Mouse (Mus musculus) kidney, postnatal 0 days (tissue): ENCODE results near the gene Stat5b. TPM values are rescaled to one million over a fixed set of nuclear protein-coding genes. Genes with fewer than 3 reads are reported as not detected.

Experiments
- ATAC-seq: fragments of 200-750 bp; cut with Nextera tagmentation; replicated peaks from 2 replicates; pipeline ENCODE4 v1.8.0; 2017; ENCODE audit warnings: low read depth, moderate number of reproducible peaks, moderate TSS enrichment, moderate library complexity; ENCODE audit not compliant: low FRiP score
- DNase-seq: peaks from one replicate; pipeline ENCODE4 v3.0.0-alpha.2; 2016; ENCODE audit warnings: low spot score
- H3K27ac ChIP-seq: fragments of 300-500 bp; sonication (generic); 2 replicates; pipeline ENCODE4 v1.5.1; 2014; ENCODE audit warnings: mild to moderate bottlenecking
- H3K27me3 ChIP-seq: fragments of 300-500 bp; sonication (generic); 2 replicates; pipeline ENCODE4 v1.6.1; 2014; ENCODE audit warnings: low read length, mixed read lengths; ENCODE audit not compliant: insufficient read depth
- H3K36me3 ChIP-seq: fragments of 300-500 bp; sonication (generic); 2 replicates; pipeline ENCODE4 v1.6.1; 2014; ENCODE audit warnings: low read length, mixed read lengths; ENCODE audit not compliant: insufficient read depth
- H3K4me1 ChIP-seq: fragments of 300-500 bp; sonication (generic); replicated peaks from 2 replicates; pipeline ENCODE4 v1.6.1; 2014; ENCODE audit warnings: antibody characterized with exemption, low read length, mixed read lengths; ENCODE audit not compliant: insufficient read depth
- H3K4me2 ChIP-seq: fragments of 300-500 bp; sonication (generic); 2 replicates; pipeline ENCODE4 v1.6.1; 2014; ENCODE audit warnings: mild to moderate bottlenecking, low read length, moderate library complexity, mixed read lengths
- H3K4me3 ChIP-seq: fragments of 300-500 bp; sonication (generic); replicated peaks from 2 replicates; pipeline ENCODE4 v1.5.1; 2014; ENCODE audit warnings: low read depth, low read length
- H3K9ac ChIP-seq: fragments of 300-500 bp; sonication (generic); 2 replicates; pipeline ENCODE4 v1.6.1; 2014; ENCODE audit warnings: low read depth, low read length
- H3K9me3 ChIP-seq: fragments of 300-500 bp; sonication (generic); replicated peaks from 2 replicates; pipeline ENCODE4 v1.6.1; 2016; ENCODE audit warnings: low read length, inconsistent platforms, mixed read lengths
- CTCF ChIP-seq: IDR thresholded peaks from 2 replicates; pipeline ENCODE4 v1.5.1; 2016; ENCODE audit warnings: antibody characterized with exemption, low read depth, mild to moderate bottlenecking, moderate library complexity
- WGBS: fragments of 180-500 bp; shearing (Covaris S2); extraction: QIAGEN DNeasy Blood & Tissue Kit; methylation state at CpG from one replicate; pipeline ENCODE4 v1.1.7; 2014; 5-methylcytosine and 5-hydroxymethylcytosine counted together
- polyA plus RNA-seq: library from polyadenylated mRNA; unstranded; fragments of >200 nt; fragmentation: Nextera tagmentation; extraction: Ambion mirVana; gene quantifications from 2 replicates; pipeline ENCODE4 v1.2.1, GENCODE M21; 2015

Gene Stat5b
- polyA plus RNA-seq, 1 experiment from 2014 or later, result 14.4 TPM

DNA sequence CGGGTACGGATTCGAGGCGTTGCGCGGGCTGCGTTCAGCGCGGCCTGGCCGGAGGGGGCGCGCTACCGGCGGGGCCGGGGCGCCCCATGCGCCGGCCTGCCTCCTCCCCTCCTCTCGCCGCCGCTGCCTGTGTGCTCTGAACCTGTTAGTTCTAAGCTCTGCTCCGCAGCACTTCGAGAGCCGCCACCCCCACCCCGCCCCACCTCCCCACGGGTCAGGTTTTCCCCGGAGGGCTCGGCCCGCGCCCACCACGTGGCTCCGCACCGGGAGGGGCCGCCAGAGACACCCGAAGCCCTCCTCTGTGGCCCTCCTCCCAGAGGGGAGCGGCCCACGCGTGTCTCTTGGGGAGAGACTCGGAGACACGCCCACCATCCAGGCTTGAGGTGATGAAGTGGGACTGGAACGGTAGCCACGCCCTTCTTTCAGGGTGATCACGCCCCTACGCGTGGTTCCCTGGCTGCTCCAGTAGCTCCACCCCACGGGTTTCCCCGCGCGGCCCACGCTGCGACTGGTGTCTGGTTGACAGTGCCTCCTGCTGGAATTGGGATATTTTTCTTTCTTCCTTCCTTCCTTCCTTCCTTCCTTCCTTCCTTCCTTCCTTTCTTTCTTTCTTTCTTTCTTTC lies 90.8 kb downstream of the Stat5b start, which contains the start of gene Kcnh4:
Gene Kcnh4 (minus strand): TSS at position 332 of the 623 bp plus-strand sequence.
- ATAC-seq, result no peak; the same call in 1 of the 2 replicates
- 2% methylated on average over 40 of the region's 51 CpGs for WGBS
- peak within 1 kb of the TSS; percentile 48 for H3K4me2 ChIP-seq

DNA sequence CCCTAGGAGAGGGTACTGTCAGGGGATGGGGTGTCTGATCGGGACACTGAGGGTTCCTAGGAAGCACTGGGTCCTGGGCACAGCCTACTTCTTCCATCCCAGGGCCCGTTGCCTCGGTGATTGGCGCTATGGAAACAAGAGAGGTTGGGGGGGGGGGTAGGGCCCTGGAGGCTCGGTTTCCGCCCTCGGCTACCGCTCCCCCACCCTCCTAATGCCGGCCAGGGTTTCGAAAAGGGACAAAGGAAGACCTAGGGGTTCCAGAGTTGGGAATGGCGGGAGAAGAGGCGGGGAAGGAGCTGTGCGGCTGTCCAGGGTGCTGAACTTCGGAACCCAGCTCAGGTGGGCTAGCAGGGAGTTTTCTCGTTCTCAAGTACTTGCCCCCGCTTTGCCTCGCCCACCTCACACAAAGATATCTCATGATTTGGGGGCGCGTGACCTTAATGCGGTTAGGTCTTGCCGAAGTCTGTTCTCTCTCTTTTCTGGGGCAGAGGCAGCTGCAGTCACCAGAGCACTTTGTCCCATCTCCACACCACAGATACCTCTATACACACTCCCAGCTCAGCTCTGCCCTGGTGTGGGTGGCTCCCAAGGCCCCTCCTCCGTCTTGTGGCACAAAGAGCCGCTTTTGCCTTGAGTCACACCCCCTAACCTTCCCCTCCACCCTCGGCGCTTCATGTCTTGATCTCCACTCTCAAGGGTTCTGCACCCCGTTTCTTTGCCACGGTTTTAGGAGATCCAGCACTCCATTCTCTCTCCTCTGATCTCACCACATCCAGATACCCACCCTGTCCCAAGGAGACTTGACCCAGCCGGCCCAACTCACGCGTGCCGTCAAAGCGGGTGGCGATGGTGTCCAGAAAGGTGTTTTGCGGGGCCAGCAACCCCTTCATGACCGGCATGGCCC lies 91.6 kb downstream of the Stat5b start:
- peaks cover 7% of the 10 kb centered on the region; the same call in 1 of the 2 replicates for H3K4me1 ChIP-seq
- ATAC-seq, result no peak
- no peak for TF ChIP-seq CTCF
- peak overlapping the region; percentile 15 for H3K4me3 ChIP-seq
- no peaks in the 10 kb centered on the region for H3K9me3 ChIP-seq
- no peak overlapping the region for H3K9ac ChIP-seq
- no peaks in the 10 kb centered on the region for H3K36me3 ChIP-seq
- H3K27me3 ChIP-seq, result peaks cover 8% of the 10 kb centered on the region
- WGBS, result 2% methylated on average over 35 of the region's 35 CpGs
- no peak overlapping the region for H3K27ac ChIP-seq
- DNase-seq, result peak; percentile 77
- peak overlapping the region; percentile 48 for H3K4me2 ChIP-seq

More for the DNA sequence above, 90.8 kb downstream of the Stat5b start, which contains the start of gene Kcnh4:
- H3K4me3 ChIP-seq, result peak within 1 kb of the TSS; percentile 15
- H3K27me3 ChIP-seq, result peaks cover 8% of the 10 kb centered on the region
- no peaks in the 10 kb centered on the region for H3K36me3 ChIP-seq
- no peak within 1 kb of the TSS for H3K9ac ChIP-seq
- peak; percentile 18; the same call in 1 of the 2 replicates for TF ChIP-seq CTCF
- DNase-seq, result peak; percentile 37
- H3K27ac ChIP-seq, result no peak within 1 kb of the TSS
- peaks cover 7% of the 10 kb centered on the region; the same call in 1 of the 2 replicates for H3K4me1 ChIP-seq
- H3K9me3 ChIP-seq, result no peaks in the 10 kb centered on the region

DNA sequence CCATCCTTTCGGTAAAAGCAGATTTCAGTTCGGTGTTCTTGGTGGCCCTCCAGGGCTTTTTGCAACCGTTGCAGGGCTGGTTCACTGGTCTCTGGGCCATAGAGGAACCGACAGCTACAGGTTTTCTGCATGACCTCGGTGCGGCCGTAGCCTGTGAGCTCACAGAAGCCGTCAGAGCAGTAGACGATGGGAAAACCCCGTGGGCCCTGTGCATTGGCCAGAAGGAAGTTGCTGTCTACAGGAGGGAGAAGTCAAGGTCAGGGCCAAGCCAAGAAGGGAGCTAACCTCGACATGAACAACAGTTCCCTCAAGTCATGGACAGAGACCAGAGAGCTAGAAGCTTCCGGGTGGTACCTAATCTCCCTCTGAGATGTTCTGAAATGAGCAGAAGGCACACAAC lies 93.0 kb downstream of the Stat5b start:
- H3K36me3 ChIP-seq, result no peaks in the 10 kb centered on the region
- H3K27me3 ChIP-seq, result peaks cover 8% of the 10 kb centered on the region
- peaks cover 7% of the 10 kb centered on the region; the same call in 1 of the 2 replicates for H3K4me1 ChIP-seq
- H3K4me3 ChIP-seq, result no peak overlapping the region
- no peak overlapping the region for H3K9ac ChIP-seq
- no peaks in the 10 kb centered on the region for H3K9me3 ChIP-seq
- no peak for TF ChIP-seq CTCF
- H3K4me2 ChIP-seq, result no peak overlapping the region
- no peak overlapping the region for H3K27ac ChIP-seq
- 87% methylated on average over 12 of the region's 12 CpGs for WGBS
- DNase-seq (no peak), ATAC-seq (no peak)

DNA sequence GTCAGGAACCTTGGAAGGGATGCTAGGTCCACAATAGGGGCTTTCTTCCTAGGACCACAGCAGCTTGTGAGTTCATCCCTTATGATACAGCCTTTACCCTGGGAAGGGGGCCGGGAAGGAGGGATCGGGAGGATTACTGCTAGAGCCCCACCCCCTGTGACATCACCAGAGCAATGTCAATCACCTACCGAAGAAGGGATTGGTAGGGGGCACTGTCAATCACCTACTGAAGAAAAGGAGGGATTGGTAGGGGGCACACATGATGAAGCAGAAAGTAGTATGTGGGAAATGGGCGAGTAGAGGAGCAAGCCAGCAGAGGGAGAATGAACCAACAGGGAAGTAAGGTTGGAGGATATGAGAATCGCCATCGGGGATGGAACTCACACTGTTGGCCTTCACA lies 94.0 kb downstream of the Stat5b start:
- Histone ChIP-seq H3K4me1 (peaks cover 7% of the 10 kb centered on the region; the same call in 1 of the 2 replicates), H3K27ac (no peak overlapping the region), H3K9ac (no peak overlapping the region), H3K27me3 (peaks cover 8% of the 10 kb centered on the region), H3K36me3 (no peaks in the 10 kb centered on the region), H3K4me2 (no peak overlapping the region), H3K9me3 (no peaks in the 10 kb centered on the region), H3K4me3 (no peak overlapping the region)
- WGBS, result 67% methylated on average over 6 of the region's 6 CpGs
- TF ChIP-seq CTCF, result no peak
- DNase-seq (no peak), ATAC-seq (no peak)

DNA sequence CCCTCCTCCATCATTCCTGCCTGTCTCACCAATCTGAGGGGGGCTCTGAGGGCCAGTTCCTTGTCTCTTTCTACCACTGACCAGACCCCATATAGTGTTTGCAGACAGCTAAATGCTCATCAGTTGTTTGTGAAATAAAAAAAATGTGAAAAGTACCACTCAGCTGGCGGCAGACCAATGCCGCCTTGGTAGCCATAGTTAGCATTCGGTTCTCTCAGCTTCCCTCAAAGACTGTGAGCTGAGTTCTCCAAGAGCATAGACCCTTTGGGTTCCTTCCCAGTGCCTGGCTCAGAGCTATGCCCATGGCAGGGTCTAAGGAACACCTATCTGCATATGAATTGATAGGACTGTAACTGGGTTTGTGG lies 95.8 kb downstream of the Stat5b start:
- H3K36me3 ChIP-seq, result no peaks in the 10 kb centered on the region
- peaks cover 7% of the 10 kb centered on the region for H3K27me3 ChIP-seq
- DNase-seq (no peak), ATAC-seq (no peak)
- peaks cover 4% of the 10 kb centered on the region; the same call in 1 of the 2 replicates for H3K4me1 ChIP-seq
- no peak overlapping the region for H3K27ac ChIP-seq
- 93% methylated on average over 3 of the region's 3 CpGs for WGBS
- H3K4me2 ChIP-seq, result no peak overlapping the region
- no peak for TF ChIP-seq CTCF
- no peak overlapping the region for H3K4me3 ChIP-seq
- no peak overlapping the region for H3K9ac ChIP-seq
- no peaks in the 10 kb centered on the region for H3K9me3 ChIP-seq

DNA sequence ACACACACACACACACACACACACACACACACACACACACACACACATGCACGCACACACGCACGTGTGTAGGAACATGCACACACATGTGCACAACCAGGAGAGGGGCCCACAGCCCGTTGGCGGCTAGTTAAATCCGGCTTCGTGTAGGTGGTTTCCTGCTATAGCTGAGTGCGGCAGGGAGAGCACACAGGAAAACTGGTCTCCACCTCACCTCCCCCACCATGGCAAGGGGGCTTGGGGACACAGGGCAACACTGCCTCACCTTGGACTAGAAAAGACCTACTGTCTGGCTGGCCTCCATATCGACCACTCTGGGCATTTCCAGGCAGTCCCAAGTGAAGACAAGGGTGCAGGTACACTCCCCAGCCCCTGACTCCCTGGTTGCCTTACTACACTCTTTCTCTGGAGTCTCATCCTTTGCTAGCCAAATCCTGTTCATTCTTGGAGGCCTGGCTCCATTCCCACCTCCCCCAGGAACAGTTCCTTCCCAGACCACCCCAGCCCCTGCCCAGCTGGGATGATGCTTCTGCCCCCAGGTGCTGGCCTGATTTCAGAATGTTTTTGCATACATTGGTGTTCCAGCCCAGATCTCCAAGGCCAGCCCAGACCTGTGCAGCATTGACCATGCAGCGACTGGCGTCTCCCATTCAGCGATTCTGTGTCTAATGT lies 96.4 kb downstream of the Stat5b start:
- Histone ChIP-seq H3K27me3 (0 out of 2 replicates have a peak, but pooled peaks cover 2% of the 10 kb centered on the region), H3K36me3 (no peaks in the 10 kb centered on the region), H3K9me3 (no peaks in the 10 kb centered on the region), H3K27ac (no peak overlapping the region), H3K4me2 (no peak overlapping the region), H3K4me1 (no peaks in the 10 kb centered on the region), H3K9ac (no peak overlapping the region), H3K4me3 (no peak overlapping the region)
- TF ChIP-seq CTCF, result no peak
- ATAC-seq (no peak), DNase-seq (no peak)
- 80% methylated on average over 10 of the region's 12 CpGs for WGBS
